Mouse (Mus musculus) E14TG2a.4 (cell line): ENCODE results near the gene Ppp2r2c.
A peak's percentile ranks its signal among the peaks of the same experiment; 100 is the strongest.

Experiments used
- H3K27me3 ChIP-seq: 2 replicates; pipeline ENCODE4 v1.6.1; 2014; ENCODE audit warnings: low read length, control low read depth; ENCODE audit not compliant: insufficient read depth
- H3K36me3 ChIP-seq: 2 replicates; pipeline ENCODE4 v1.6.1; 2014; ENCODE audit warnings: low read length, control low read depth; ENCODE audit not compliant: insufficient read depth
- H3K4me1 ChIP-seq: replicated peaks from 2 replicates; pipeline ENCODE4 v1.6.1; 2014; ENCODE audit warnings: low read depth, low read length, control low read depth
- H3K4me3 ChIP-seq: replicated peaks from 2 replicates; pipeline ENCODE4 v1.5.1; 2014; ENCODE audit warnings: mild to moderate bottlenecking, low read length
- H3K9me3 ChIP-seq: 2 replicates; pipeline ENCODE4 v1.6.1; 2014; ENCODE audit warnings: low read length, control low read depth
- CTCF ChIP-seq: conservative IDR thresholded peaks from 2 replicates; pipeline ENCODE4 v1.5.1; 2014; ENCODE audit warnings: low read length
- NANOG ChIP-seq: IDR thresholded peaks from 2 replicates; pipeline ENCODE4 v1.6.1; 2014; ENCODE audit warnings: borderline replicate concordance, low read length, mixed read lengths
- POU5F1 ChIP-seq: IDR thresholded peaks from 2 replicates; pipeline ENCODE4 v1.6.1; 2014; ENCODE audit warnings: low read length, borderline replicate concordance

Gene Ppp2r2c

GRCm38 (mm10) chr5:36996410-36996809 is 128.1 kb downstream of the Ppp2r2c start:
- no peaks in the 10 kb centered on the region for H3K36me3 ChIP-seq

DNA sequence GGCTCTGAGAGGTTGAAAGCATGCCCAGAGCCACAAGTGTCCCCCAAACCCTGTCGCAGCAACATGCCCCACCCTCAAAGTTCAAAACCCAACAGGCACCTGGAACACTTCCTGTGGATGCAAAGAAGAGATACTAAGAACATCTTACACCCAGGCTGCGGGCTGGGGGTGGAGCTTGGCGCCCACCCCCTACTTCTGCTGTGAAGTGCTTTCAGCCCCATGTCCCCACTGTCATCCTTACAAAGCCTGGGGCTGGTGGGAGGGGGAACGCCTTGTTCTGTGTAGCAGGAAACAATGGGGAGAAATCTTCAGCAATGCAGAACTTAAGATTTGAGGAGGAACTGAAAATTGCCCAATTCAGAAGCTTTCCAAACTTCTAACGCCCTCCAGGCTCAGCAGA is 129.7 kb downstream of the Ppp2r2c start:
- Histone ChIP-seq H3K4me3 (no peak overlapping the region), H3K4me1 (peaks cover 17% of the 10 kb centered on the region), H3K27me3 (peaks cover 23% of the 10 kb centered on the region), H3K9me3 (peaks cover 10% of the 10 kb centered on the region; the same call in 1 of the 2 replicates), H3K36me3 (no peaks in the 10 kb centered on the region)
- TF ChIP-seq CTCF (no peak), POU5F1 (no peak), NANOG (no peak)

More at GRCm38 (mm10) chr5:36996410-36996809, 128.1 kb downstream of the Ppp2r2c start:
- TF ChIP-seq CTCF (no peak), POU5F1 (no peak)
- Histone ChIP-seq H3K27me3 (peaks cover 30% of the 10 kb centered on the region), H3K9me3 (peaks cover 10% of the 10 kb centered on the region; the same call in 1 of the 2 replicates), H3K4me1 (peaks cover 17% of the 10 kb centered on the region), H3K4me3 (no peak overlapping the region)

GRCm38 (mm10) chr5:37001002-37001401 is 132.7 kb downstream of the Ppp2r2c start:
- H3K9me3 ChIP-seq: peaks cover 10% of the 10 kb centered on the region; the same call in 1 of the 2 replicates
- TF ChIP-seq POU5F1 (no peak), NANOG (no peak), CTCF (no peak)

GRCm38 (mm10) chr5:37002001-37002400 is 133.7 kb downstream of the Ppp2r2c start:
- Histone ChIP-seq H3K36me3 (no peaks in the 10 kb centered on the region), H3K27me3 (peaks cover 9% of the 10 kb centered on the region), H3K4me1 (peaks cover 17% of the 10 kb centered on the region), H3K9me3 (peaks cover 10% of the 10 kb centered on the region; the same call in 1 of the 2 replicates), H3K4me3 (no peak overlapping the region)
- no peak for TF ChIP-seq NANOG
- peak; percentile 81 for TF ChIP-seq CTCF
- TF ChIP-seq POU5F1: no peak

More at GRCm38 (mm10) chr5:37001002-37001401, 132.7 kb downstream of the Ppp2r2c start:
- H3K4me1 ChIP-seq: peaks cover 24% of the 10 kb centered on the region
- H3K36me3 ChIP-seq: no peaks in the 10 kb centered on the region
- no peak overlapping the region for H3K4me3 ChIP-seq
- peaks cover 15% of the 10 kb centered on the region for H3K27me3 ChIP-seq
